Mouse (Mus musculus) liver, embryonic 16.5 days (tissue): Measurements from ENCODE around the gene Ift81. TPM values are rescaled to one million over a fixed set of nuclear protein-coding genes. Genes with fewer than 3 reads are reported as not detected.
"Not testable (repeated sequence)": the region's sequence is repeated elsewhere in the genome, so short reads cannot be mapped to it uniquely, and the experiment has no call there.

ENCODE experiments used
- ATAC-seq: fragments of 200-750 bp; cut with Nextera tagmentation; 2 replicates; pipeline ENCODE4 v1.8.0; 2017; ENCODE audit warnings: low read depth, mild to moderate bottlenecking, moderate number of reproducible peaks, moderate library complexity
- H3K27ac ChIP-seq: fragments of 300-500 bp; sonication (generic); 2 replicates; pipeline ENCODE4 v1.5.1; 2014; ENCODE audit warnings: mild to moderate bottlenecking, low read length
- H3K27me3 ChIP-seq: fragments of 300-500 bp; sonication (generic); 2 replicates; pipeline ENCODE4 v1.6.1; 2014; ENCODE audit warnings: low read depth, low read length, mixed read lengths; ENCODE audit not compliant: control insufficient read depth, insufficient read depth
- H3K36me3 ChIP-seq: fragments of 300-500 bp; sonication (generic); 2 replicates; pipeline ENCODE4 v1.6.1; 2014; ENCODE audit warnings: mild to moderate bottlenecking; ENCODE audit not compliant: control insufficient read depth, insufficient read depth
- H3K4me1 ChIP-seq: fragments of 300-500 bp; sonication (generic); 2 replicates; pipeline ENCODE4 v1.6.1; 2014; ENCODE audit warnings: low read depth, low read length, mixed read lengths; ENCODE audit not compliant: control insufficient read depth
- H3K4me2 ChIP-seq: fragments of 300-500 bp; sonication (generic); 2 replicates; pipeline ENCODE4 v1.6.1; 2014; ENCODE audit warnings: low read depth, low read length, mixed read lengths
- H3K4me3 ChIP-seq: fragments of 300-500 bp; sonication (generic); 2 replicates; pipeline ENCODE4 v1.5.1; 2014; ENCODE audit warnings: low read depth, mild to moderate bottlenecking, low read length
- H3K9ac ChIP-seq: fragments of 300-500 bp; sonication (generic); 2 replicates; pipeline ENCODE4 v1.6.1; 2014; ENCODE audit warnings: low read depth, low read length
- H3K9me3 ChIP-seq: fragments of 300-500 bp; sonication (generic); replicated peaks from 2 replicates; pipeline ENCODE4 v1.6.1; 2016; ENCODE audit warnings: low read length; ENCODE audit not compliant: control insufficient read depth
- WGBS: fragments of 180-500 bp; shearing (Covaris S2); extraction: QIAGEN DNeasy Blood & Tissue Kit; methylation state at CpG from one replicate; pipeline ENCODE4 v1.1.7; 2014; ENCODE audit not compliant: insufficient replicate concordance; 5-methylcytosine and 5-hydroxymethylcytosine counted together
- polyA plus RNA-seq: library from polyadenylated mRNA; unstranded; fragments of >200 nt; fragmentation: Nextera tagmentation; extraction: Ambion mirVana; gene quantifications from 2 replicates; pipeline ENCODE4 v1.2.1, GENCODE M21; 2015

Ift81 gene
- polyA plus RNA-seq, 1 experiment from 2014 or later = 1.9 TPM

- not testable (repeated sequence) for ATAC-seq
- peaks cover 18% of the 10 kb centered on the region for H3K4me1 ChIP-seq
Observed at GRCm38 (mm10) chr5:122647952-122648374, 33.6 kb upstream of the Ift81 start.

GRCm38 (mm10) chr5:122647256-122647924 lies 33.1 kb upstream of the Ift81 start:
- ATAC-seq = no peak
- H3K4me3 ChIP-seq = no peak overlapping the region
- no peak overlapping the region for H3K27ac ChIP-seq
- H3K36me3 ChIP-seq = no peaks in the 10 kb centered on the region
- no peak overlapping the region for H3K4me2 ChIP-seq
- peaks cover 13% of the 10 kb centered on the region for H3K4me1 ChIP-seq
- no peaks in the 10 kb centered on the region for H3K9me3 ChIP-seq
- 55% methylated on average over 9 of the region's 9 CpGs for WGBS
- no peak overlapping the region for H3K9ac ChIP-seq
- no peaks in the 10 kb centered on the region for H3K27me3 ChIP-seq

More at GRCm38 (mm10) chr5:122647952-122648374, 33.6 kb upstream of the Ift81 start:
- not testable (repeated sequence) for H3K4me2 ChIP-seq, H3K27ac ChIP-seq, H3K9me3 ChIP-seq, H3K27me3 ChIP-seq, H3K9ac ChIP-seq, H3K36me3 ChIP-seq, H3K4me3 ChIP-seq
- 70% methylated on average over 14 of the region's 14 CpGs for WGBS

- WGBS = 55% methylated on average over 11 of the region's 11 CpGs
Observed at GRCm38 (mm10) chr5:122646050-122646449, 31.7 kb upstream of the Ift81 start.

GRCm38 (mm10) chr5:122645290-122645689 lies 31.0 kb upstream of the Ift81 start:
- 16% methylated on average over 6 of the region's 6 CpGs for WGBS
- Histone ChIP-seq H3K4me3 (no peak overlapping the region), H3K4me1 (peaks cover 8% of the 10 kb centered on the region), H3K27me3 (no peaks in the 10 kb centered on the region), H3K9ac (no peak overlapping the region), H3K36me3 (no peaks in the 10 kb centered on the region), H3K4me2 (no peak overlapping the region), H3K9me3 (no peaks in the 10 kb centered on the region), H3K27ac (no peak overlapping the region)
- no peak for ATAC-seq

More at GRCm38 (mm10) chr5:122646050-122646449, 31.7 kb upstream of the Ift81 start:
- no peaks in the 10 kb centered on the region for H3K36me3 ChIP-seq
- no peak overlapping the region for H3K9ac ChIP-seq
- no peak overlapping the region for H3K4me2 ChIP-seq
- no peaks in the 10 kb centered on the region for H3K9me3 ChIP-seq
- no peaks in the 10 kb centered on the region for H3K27me3 ChIP-seq
- ATAC-seq = no peak
- no peak overlapping the region for H3K27ac ChIP-seq
- peaks cover 8% of the 10 kb centered on the region for H3K4me1 ChIP-seq
- no peak overlapping the region for H3K4me3 ChIP-seq

GRCm38 (mm10) chr5:122644111-122644607 lies 29.8 kb upstream of the Ift81 start:
- Histone ChIP-seq H3K9me3 (no peaks in the 10 kb centered on the region), H3K4me2 (peak overlapping the region; percentile 26), H3K4me3 (0 out of 2 replicates have a peak overlapping the region, but pooled peaks have one; percentile 23), H3K36me3 (no peaks in the 10 kb centered on the region), H3K27me3 (no peaks in the 10 kb centered on the region), H3K9ac (no peak overlapping the region), H3K27ac (peak overlapping the region; percentile 17; the same call in 1 of the 2 replicates), H3K4me1 (peaks cover 8% of the 10 kb centered on the region)
- 16% methylated on average over 15 of the region's 15 CpGs for WGBS
- 0 out of 2 replicates have a peak, but pooled peaks have one; percentile 50 for ATAC-seq

GRCm38 (mm10) chr5:122643701-122644100 lies 29.4 kb upstream of the Ift81 start, which contains the start of gene P2rx7:
P2rx7 (plus strand) TSS chr5:122643911.
- no peaks in the 10 kb centered on the region for H3K27me3 ChIP-seq
- peak within 1 kb of the TSS; percentile 26 for H3K4me2 ChIP-seq

GRCm38 (mm10) chr5:122639986-122640385 lies 25.7 kb upstream of the Ift81 start:
- H3K27me3 ChIP-seq = no peaks in the 10 kb centered on the region
- no peak for ATAC-seq
- 67% methylated on average over 5 of the region's 5 CpGs for WGBS
- no peak overlapping the region for H3K4me2 ChIP-seq
- no peaks in the 10 kb centered on the region for H3K9me3 ChIP-seq
- H3K27ac ChIP-seq = no peak overlapping the region
- H3K4me1 ChIP-seq = peaks cover 8% of the 10 kb centered on the region
- no peak overlapping the region for H3K4me3 ChIP-seq
- no peaks in the 10 kb centered on the region for H3K36me3 ChIP-seq
- no peak overlapping the region for H3K9ac ChIP-seq

More at GRCm38 (mm10) chr5:122643701-122644100, 29.4 kb upstream of the Ift81 start, which contains the start of gene P2rx7:
- no peaks in the 10 kb centered on the region for H3K36me3 ChIP-seq
- H3K4me1 ChIP-seq = peaks cover 8% of the 10 kb centered on the region
- H3K9ac ChIP-seq = no peak within 1 kb of the TSS
- no peaks in the 10 kb centered on the region for H3K9me3 ChIP-seq
- WGBS = 32% methylated on average over 12 of the region's 12 CpGs
- H3K4me3 ChIP-seq = 0 out of 2 replicates have a peak within 1 kb of the TSS, but pooled peaks have one; percentile 23
- no peak for ATAC-seq
- peak within 1 kb of the TSS; percentile 17; the same call in 1 of the 2 replicates for H3K27ac ChIP-seq

- no peak for ATAC-seq
Observed at GRCm38 (mm10) chr5:122639517-122639916, 25.2 kb upstream of the Ift81 start.

GRCm38 (mm10) chr5:122638296-122638695 lies 24.0 kb upstream of the Ift81 start:
- ATAC-seq = no peak
- H3K9ac ChIP-seq = no peak overlapping the region
- no peaks in the 10 kb centered on the region for H3K9me3 ChIP-seq
- 25% methylated on average over 2 of the region's 2 CpGs for WGBS
- H3K4me2 ChIP-seq = no peak overlapping the region
- H3K4me1 ChIP-seq = no peaks in the 10 kb centered on the region
- H3K36me3 ChIP-seq = no peaks in the 10 kb centered on the region
- H3K4me3 ChIP-seq = no peak overlapping the region
- no peaks in the 10 kb centered on the region for H3K27me3 ChIP-seq
- H3K27ac ChIP-seq = no peak overlapping the region

More at GRCm38 (mm10) chr5:122639517-122639916, 25.2 kb upstream of the Ift81 start:
- Histone ChIP-seq H3K4me3 (no peak overlapping the region), H3K9ac (no peak overlapping the region), H3K4me1 (peaks cover 7% of the 10 kb centered on the region), H3K27me3 (no peaks in the 10 kb centered on the region), H3K4me2 (no peak overlapping the region), H3K36me3 (no peaks in the 10 kb centered on the region), H3K9me3 (no peaks in the 10 kb centered on the region), H3K27ac (no peak overlapping the region)
- WGBS = 67% methylated on average over 4 of the region's 4 CpGs
